Mouse (Mus musculus): ENCODE data around the gene Spred2. TPM values are rescaled to one million over a fixed set of nuclear protein-coding genes. Genes with fewer than 3 reads are reported as not detected.
A peak's percentile ranks its signal among the peaks of the same experiment; 100 is the strongest.
"Not testable (repeated sequence)": the region's sequence is repeated elsewhere in the genome, so short reads cannot be mapped to it uniquely, and the experiment has no call there.

Gene Spred2
- total RNA-seq, 2 experiments from 2014 or later, result 33.1 to 37.0 TPM

- DNase-seq, result no peak
Measured at GRCm38 (mm10) chr11:20022462-20022861, 98.3 kb downstream of the Spred2 start.

GRCm38 (mm10) chr11:20022911-20023482, 98.8 kb downstream of the Spred2 start:
- no peak for DNase-seq

- DNase-seq, result peak; percentile 28
Measured at GRCm38 (mm10) chr11:20025899-20026298, 101.7 kb downstream of the Spred2 start.

- no peak for DNase-seq
Measured at GRCm38 (mm10) chr11:20027719-20028118, 103.5 kb downstream of the Spred2 start.

- peak; percentile 32 for DNase-seq
Measured at GRCm38 (mm10) chr11:20028396-20028795, 104.2 kb downstream of the Spred2 start.

- DNase-seq, result no peak
Measured at GRCm38 (mm10) chr11:20029014-20029413, 104.8 kb downstream of the Spred2 start.

GRCm38 (mm10) chr11:20030973-20031372, 106.8 kb downstream of the Spred2 start:
- not testable (repeated sequence) for DNase-seq

GRCm38 (mm10) chr11:20031536-20031935, 107.4 kb downstream of the Spred2 start:
- peak; percentile 60 for DNase-seq

- no peak for DNase-seq
Measured at GRCm38 (mm10) chr11:20033541-20034160, 109.5 kb downstream of the Spred2 start.

GRCm38 (mm10) chr11:20034337-20034947, 110.3 kb downstream of the Spred2 start:
- DNase-seq, result no peak

- DNase-seq, result peak; percentile 68
Measured at GRCm38 (mm10) chr11:20035343-20035928, 111.3 kb downstream of the Spred2 start.

- DNase-seq, result no peak
Measured at GRCm38 (mm10) chr11:20035972-20036371, 111.8 kb downstream of the Spred2 start.

GRCm38 (mm10) chr11:20037739-20038138, 113.6 kb downstream of the Spred2 start:
- no peak for DNase-seq

GRCm38 (mm10) chr11:20038723-20039122, 114.5 kb downstream of the Spred2 start:
- no peak for DNase-seq

- no peak for DNase-seq
Measured at GRCm38 (mm10) chr11:20041164-20041920, 117.2 kb downstream of the Spred2 start.

GRCm38 (mm10) chr11:20042106-20042505, 117.9 kb downstream of the Spred2 start:
- no peak for DNase-seq

GRCm38 (mm10) chr11:20043256-20043655, 119.1 kb downstream of the Spred2 start:
- no peak for DNase-seq

- DNase-seq, result no peak
Measured at GRCm38 (mm10) chr11:20045586-20045985, 121.4 kb downstream of the Spred2 start.

GRCm38 (mm10) chr11:20052814-20053536, 128.8 kb downstream of the Spred2 start:
- DNase-seq, result no peak

- DNase-seq, result no peak
Measured at GRCm38 (mm10) chr11:20053951-20054350, 129.8 kb downstream of the Spred2 start.

- DNase-seq, result no peak
Measured at GRCm38 (mm10) chr11:20054617-20055016, 130.4 kb downstream of the Spred2 start.

- DNase-seq, result no peak
Measured at GRCm38 (mm10) chr11:20056168-20056567, 132.0 kb downstream of the Spred2 start.

Measured in adrenal gland, postnatal 10 days (tissue).